Mouse (Mus musculus) G1E (cell line): ENCODE data around the gene Polr2a.

Experiments used
- CTCF ChIP-seq: IDR thresholded peaks from 2 replicates; pipeline ENCODE4 v1.5.1; 2012; ENCODE audit warnings: low read depth, low read length, inconsistent platforms, mixed read lengths
- GATA1 ChIP-seq: IDR thresholded peaks from 2 replicates; pipeline ENCODE4 v1.6.1; 2012; ENCODE audit warnings: borderline replicate concordance, low read length, inconsistent platforms, mixed read lengths

GRCm38 (mm10) chr11:69803328-69803727 lies 44.9 kb upstream of the Polr2a start:
- TF ChIP-seq CTCF (no peak), GATA1 (no peak)
